Mouse (Mus musculus): ENCODE results near the gene Disc1. TPM values are rescaled to one million over a fixed set of nuclear protein-coding genes. Genes with fewer than 3 reads are reported as not detected.

The Disc1 gene
- total and polyA plus RNA-seq, 3 experiments, result 1.1 to 2.3 (median 2.2) TPM

DNA sequence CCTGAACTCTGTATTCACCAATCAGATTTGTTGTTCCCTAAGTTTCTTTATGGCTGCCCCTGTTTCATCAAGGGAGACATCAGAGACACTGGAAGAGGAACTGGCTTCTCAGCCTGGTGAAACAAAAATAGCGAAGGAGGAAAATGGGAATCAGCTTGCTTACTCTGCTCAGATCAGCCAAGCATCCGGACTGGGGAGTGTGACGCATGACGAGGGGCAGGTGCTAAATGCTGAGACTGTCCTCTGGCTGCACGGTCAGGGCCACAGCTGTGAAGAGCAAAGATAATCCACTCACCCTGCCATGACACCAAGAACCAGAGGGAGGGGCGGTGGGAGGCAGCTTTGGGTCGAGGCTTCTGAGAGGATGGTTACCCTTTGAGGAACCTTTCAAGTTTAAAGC is 228.5 kb downstream of the Disc1 start:
- Histone ChIP-seq H3K79me2 (replicated peaks; ENCODE audit: control insufficient read depth, insufficient read depth, low read length) (no peaks in the 10 kb centered on the region), H3K36me3 (ENCODE audit: control insufficient read depth, insufficient read depth, low read length) (no peaks in the 10 kb centered on the region), H3K27ac (no peak overlapping the region; the same call in 1 of the 2 replicates), H3K4me3 (no peak overlapping the region), H3K4me1 (ENCODE audit: control insufficient read depth, insufficient read depth, low read length) (peaks cover 18% of the 10 kb centered on the region), H3K9ac (ENCODE audit: low read depth, low read length) (no peak overlapping the region), H3K27me3 (ENCODE audit: control insufficient read depth, insufficient read depth, low read length) (no peaks in the 10 kb centered on the region)
- peak; percentile 38 to 60 for DNase-seq
- 17% methylated on average over 7 of the region's 7 CpGs for WGBS
- intact Hi-C loops (cut with DNase I), result no loop called here
- TF ChIP-seq POLR2A (IDR thresholded peaks at IDR 0.05; ENCODE audit: insufficient read depth, low read depth, low read length) (no peak), EP300 (IDR thresholded peaks at IDR 0.05; ENCODE audit: insufficient read depth, low read depth, low read length) (no peak), CTCF (IDR thresholded peaks at IDR 0.05) (no peak)

DNA sequence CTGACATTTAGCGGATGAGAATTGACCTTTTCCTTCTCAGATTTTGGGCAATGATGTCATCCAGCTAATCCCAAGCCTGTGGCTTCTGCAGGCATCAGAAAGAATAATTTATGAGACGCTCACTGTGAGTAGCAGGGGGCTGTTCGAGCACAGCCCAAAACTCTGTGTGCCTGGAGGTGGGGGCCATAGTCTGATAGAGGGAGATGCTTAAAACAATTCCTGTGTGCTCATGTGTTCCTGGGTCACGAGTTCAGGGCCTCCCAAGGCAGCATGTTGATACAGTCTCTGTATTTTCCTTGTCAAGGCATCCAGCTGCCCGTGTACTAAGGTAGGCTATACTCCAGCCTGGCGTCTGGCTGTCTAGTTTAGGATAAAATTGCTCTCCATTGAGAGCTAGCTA is 229.5 kb downstream of the Disc1 start:
- no peak overlapping the region for H3K9ac ChIP-seq (ENCODE audit: low read depth, low read length)

GRCm38 (mm10) chr8:125284875-125285274 is 230.9 kb downstream of the Disc1 start:
- WGBS, result 85% methylated on average over 4 of the region's 4 CpGs
- H3K79me2 ChIP-seq (replicated peaks; ENCODE audit: control insufficient read depth, insufficient read depth, low read length), result no peaks in the 10 kb centered on the region
- peaks cover 31% of the 10 kb centered on the region for H3K4me1 ChIP-seq (ENCODE audit: control insufficient read depth, insufficient read depth, low read length)
- no peak for DNase-seq
- H3K36me3 ChIP-seq (ENCODE audit: control insufficient read depth, insufficient read depth, low read length), result no peaks in the 10 kb centered on the region
- TF ChIP-seq EP300 (IDR thresholded peaks at IDR 0.05; ENCODE audit: insufficient read depth, low read depth, low read length), result no peak
- no peak overlapping the region; the same call in 1 of the 2 replicates for H3K27ac ChIP-seq
- no peak overlapping the region for H3K9ac ChIP-seq (ENCODE audit: low read depth, low read length)
- no peak overlapping the region for H3K4me3 ChIP-seq
- intact Hi-C loops (cut with DNase I), result loop anchor here (5.0 kb wide), 1 partner anchor 88 kb away; no protein-coding TSS in a partner anchor
- H3K27me3 ChIP-seq (ENCODE audit: control insufficient read depth, insufficient read depth, low read length), result no peaks in the 10 kb centered on the region

More for the DNA sequence above, 229.5 kb downstream of the Disc1 start:
- Histone ChIP-seq H3K27ac (no peak overlapping the region), H3K36me3 (ENCODE audit: control insufficient read depth, insufficient read depth, low read length) (no peaks in the 10 kb centered on the region), H3K4me1 (ENCODE audit: control insufficient read depth, insufficient read depth, low read length) (peaks cover 24% of the 10 kb centered on the region), H3K79me2 (replicated peaks; ENCODE audit: control insufficient read depth, insufficient read depth, low read length) (no peaks in the 10 kb centered on the region), H3K4me3 (no peak overlapping the region), H3K27me3 (ENCODE audit: control insufficient read depth, insufficient read depth, low read length) (no peaks in the 10 kb centered on the region)
- intact Hi-C loops (cut with DNase I), result no loop called here
- DNase-seq, result no peak
- WGBS, result 91% methylated on average over 6 of the region's 6 CpGs
- TF ChIP-seq EP300 (IDR thresholded peaks at IDR 0.05; ENCODE audit: insufficient read depth, low read depth, low read length) (no peak), POLR2A (IDR thresholded peaks at IDR 0.05; ENCODE audit: insufficient read depth, low read depth, low read length) (no peak), CTCF (IDR thresholded peaks at IDR 0.05) (no peak)

DNA sequence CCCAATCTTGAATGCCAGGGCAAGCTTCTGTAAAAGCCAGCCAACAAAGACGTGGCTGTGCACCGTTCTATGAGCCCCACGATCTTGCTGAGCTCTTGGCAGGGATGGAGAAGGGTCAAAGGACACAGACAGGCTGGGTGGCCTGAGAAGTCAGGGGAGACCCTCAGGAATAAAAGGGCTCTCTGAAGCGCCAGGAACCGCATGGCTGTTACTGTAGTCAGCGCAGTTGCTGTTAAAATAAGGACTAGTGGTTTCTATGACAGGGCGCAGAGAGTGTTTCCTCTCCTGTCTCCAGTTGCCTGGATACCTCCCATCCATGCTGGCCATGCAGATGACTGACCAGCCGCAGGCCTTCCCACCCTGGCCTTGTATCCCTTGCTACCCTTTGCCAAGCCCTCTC is 231.4 kb downstream of the Disc1 start:
- H3K36me3 ChIP-seq (ENCODE audit: control insufficient read depth, insufficient read depth, low read length), result no peaks in the 10 kb centered on the region
- peak overlapping the region; percentile 87 for H3K27ac ChIP-seq
- no peak overlapping the region for H3K9ac ChIP-seq (ENCODE audit: low read depth, low read length)
- peaks cover 31% of the 10 kb centered on the region for H3K4me1 ChIP-seq (ENCODE audit: control insufficient read depth, insufficient read depth, low read length)
- no peak for TF ChIP-seq POLR2A (IDR thresholded peaks at IDR 0.05; ENCODE audit: insufficient read depth, low read depth, low read length)
- no peaks in the 10 kb centered on the region for H3K79me2 ChIP-seq (replicated peaks; ENCODE audit: control insufficient read depth, insufficient read depth, low read length)
- 78% methylated on average over 8 of the region's 8 CpGs for WGBS
- DNase-seq, result peak in 1 of 2 experiments; percentile 44
- H3K27me3 ChIP-seq (ENCODE audit: control insufficient read depth, insufficient read depth, low read length), result no peaks in the 10 kb centered on the region
- no peak overlapping the region for H3K4me3 ChIP-seq
- intact Hi-C loops (cut with DNase I), result loop anchor here (5.0 kb wide), 1 partner anchor 88 kb away; no protein-coding TSS in a partner anchor

- H3K4me1 ChIP-seq (ENCODE audit: control insufficient read depth, insufficient read depth, low read length), result peaks cover 35% of the 10 kb centered on the region
- DNase-seq, result peak; percentile 89 to 90
- no peaks in the 10 kb centered on the region for H3K36me3 ChIP-seq (ENCODE audit: control insufficient read depth, insufficient read depth, low read length)
- intact Hi-C loops (cut with DNase I), result loop anchor here (5.0 kb wide), 1 partner anchor 89 kb away; no protein-coding TSS in a partner anchor
- no peaks in the 10 kb centered on the region for H3K79me2 ChIP-seq (replicated peaks; ENCODE audit: control insufficient read depth, insufficient read depth, low read length)
- H3K9ac ChIP-seq (ENCODE audit: low read depth, low read length), result peak overlapping the region; percentile 40
- peak; percentile 61; the same call in 1 of the 2 replicates for TF ChIP-seq POLR2A (IDR thresholded peaks at IDR 0.05; ENCODE audit: insufficient read depth, low read depth, low read length)
- no peak for TF ChIP-seq CTCF (IDR thresholded peaks at IDR 0.05)
- TF ChIP-seq EP300 (IDR thresholded peaks at IDR 0.05; ENCODE audit: insufficient read depth, low read depth, low read length), result peak; percentile 72; the same call in 1 of the 2 replicates
- 21% methylated on average over 12 of the region's 12 CpGs for WGBS
- no peaks in the 10 kb centered on the region for H3K27me3 ChIP-seq (ENCODE audit: control insufficient read depth, insufficient read depth, low read length)
- H3K27ac ChIP-seq, result peak overlapping the region; percentile 87
- peak overlapping the region; percentile 27; the same call in 1 of the 2 replicates for H3K4me3 ChIP-seq
These were observed 232.1 kb downstream of the Disc1 start for GRCm38 (mm10) chr8:125285966-125286681.

- 36% methylated on average over 4 of the region's 4 CpGs for WGBS
- Histone ChIP-seq H3K36me3 (ENCODE audit: control insufficient read depth, insufficient read depth, low read length) (no peaks in the 10 kb centered on the region), H3K27me3 (ENCODE audit: control insufficient read depth, insufficient read depth, low read length) (no peaks in the 10 kb centered on the region), H3K9ac (ENCODE audit: low read depth, low read length) (no peak overlapping the region), H3K27ac (peak overlapping the region; percentile 31), H3K79me2 (replicated peaks; ENCODE audit: control insufficient read depth, insufficient read depth, low read length) (no peaks in the 10 kb centered on the region), H3K4me3 (no peak overlapping the region), H3K4me1 (ENCODE audit: control insufficient read depth, insufficient read depth, low read length) (peaks cover 40% of the 10 kb centered on the region)
- DNase-seq, result no peak
- intact Hi-C loops (cut with DNase I), result loop anchor here (5.0 kb wide), 1 partner anchor 90 kb away; no protein-coding TSS in a partner anchor
- TF ChIP-seq CTCF (IDR thresholded peaks at IDR 0.05) (no peak), POLR2A (IDR thresholded peaks at IDR 0.05; ENCODE audit: insufficient read depth, low read depth, low read length) (no peak), EP300 (IDR thresholded peaks at IDR 0.05; ENCODE audit: insufficient read depth, low read depth, low read length) (no peak)
These were observed 233.3 kb downstream of the Disc1 start for GRCm38 (mm10) chr8:125287311-125287710.

All from heart, adult 2 months (tissue).